Mouse (Mus musculus) E14TG2a.4 (cell line): Measurements from ENCODE around the gene Sirt2.

Source experiments
- CTCF ChIP-seq: conservative IDR thresholded peaks from 2 replicates; pipeline ENCODE4 v1.5.1; 2014; ENCODE audit warnings: low read length
- NANOG ChIP-seq: IDR thresholded peaks from 2 replicates; pipeline ENCODE4 v1.6.1; 2014; ENCODE audit warnings: borderline replicate concordance, low read length, mixed read lengths
- POU5F1 ChIP-seq: IDR thresholded peaks from 2 replicates; pipeline ENCODE4 v1.6.1; 2014; ENCODE audit warnings: low read length, borderline replicate concordance

DNA sequence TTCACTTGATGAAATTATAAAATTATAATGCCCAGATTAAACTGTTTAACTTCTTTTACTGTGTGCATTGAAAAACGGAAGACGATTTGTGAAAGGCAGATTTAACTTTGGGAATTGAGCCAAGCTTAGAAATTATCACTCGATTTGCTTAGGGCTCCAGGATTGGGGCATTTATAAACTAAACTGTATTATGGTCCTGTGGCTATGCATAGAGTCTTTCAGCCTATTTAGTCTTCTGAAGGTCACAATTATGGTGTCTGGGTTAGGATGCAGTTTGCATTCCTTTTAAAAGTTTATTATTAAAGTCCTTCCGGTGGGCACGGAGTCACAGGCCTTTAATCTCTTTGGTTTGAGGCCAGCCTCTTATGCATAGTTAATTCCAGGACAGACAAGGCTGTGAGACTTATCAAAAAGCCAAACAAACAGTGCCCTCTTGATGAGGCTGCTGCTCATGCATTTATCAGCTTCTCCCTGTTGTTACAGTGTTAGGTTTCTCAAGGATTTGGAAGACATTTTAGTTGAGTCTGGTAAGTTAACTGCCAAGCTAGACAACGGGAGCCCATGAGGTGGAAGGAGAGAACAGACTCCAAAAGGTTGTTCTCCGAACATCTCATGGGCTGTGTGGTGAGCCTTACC is 45.2 kb downstream of the Sirt2 start:
- TF ChIP-seq CTCF = no peak
- no peak for TF ChIP-seq POU5F1
- TF ChIP-seq NANOG = no peak
